Mouse (Mus musculus): Measurements from ENCODE around the gene Foxd1. TPM values are rescaled to one million over a fixed set of nuclear protein-coding genes. Genes with fewer than 3 reads are reported as not detected.

Gene Foxd1
- polyA plus RNA-seq (2017; shearing (Covaris generic)), result not detected

GRCm38 (mm10) chr13:98354090-98354801 is at the start of gene Foxd1:
Gene Foxd1 (plus strand): TSS chr13:98354242.

GRCm38 (mm10) chr13:98316480-98317245 is 37.4 kb upstream of the Foxd1 start, which contains the start of gene Btf3:
Gene Btf3 (minus strand): TSS chr13:98317006.

Other genes starting within 250 kb of the Foxd1 start
- gene Arhgef28, start 147.8 kb upstream of the Foxd1 start, polyA plus RNA-seq (2017; shearing (Covaris generic)), result 0.06 TPM
- 44.7 TPM for gene Utp15, start 91.2 kb upstream of the Foxd1 start, polyA plus RNA-seq (2017; shearing (Covaris generic))
- 23.0 TPM for gene Ankra2, start 91.2 kb upstream of the Foxd1 start, polyA plus RNA-seq (2017; shearing (Covaris generic))
- gene Gm21976, start 74.4 kb upstream of the Foxd1 start, polyA plus RNA-seq (2017; shearing (Covaris generic)), result not detected
- 619 TPM for gene Btf3, start 37.2 kb upstream of the Foxd1 start, polyA plus RNA-seq (2017; shearing (Covaris generic))
- not detected for gene Gm10320, start 137.8 kb downstream of the Foxd1 start, polyA plus RNA-seq (2017; shearing (Covaris generic))

Measured in naive thymus-derived CD4-positive, alpha-beta T cell, adult 5 months (primary cell).